Mouse (Mus musculus): ENCODE measurements around the gene Usb1.

The Usb1 gene

DNA sequence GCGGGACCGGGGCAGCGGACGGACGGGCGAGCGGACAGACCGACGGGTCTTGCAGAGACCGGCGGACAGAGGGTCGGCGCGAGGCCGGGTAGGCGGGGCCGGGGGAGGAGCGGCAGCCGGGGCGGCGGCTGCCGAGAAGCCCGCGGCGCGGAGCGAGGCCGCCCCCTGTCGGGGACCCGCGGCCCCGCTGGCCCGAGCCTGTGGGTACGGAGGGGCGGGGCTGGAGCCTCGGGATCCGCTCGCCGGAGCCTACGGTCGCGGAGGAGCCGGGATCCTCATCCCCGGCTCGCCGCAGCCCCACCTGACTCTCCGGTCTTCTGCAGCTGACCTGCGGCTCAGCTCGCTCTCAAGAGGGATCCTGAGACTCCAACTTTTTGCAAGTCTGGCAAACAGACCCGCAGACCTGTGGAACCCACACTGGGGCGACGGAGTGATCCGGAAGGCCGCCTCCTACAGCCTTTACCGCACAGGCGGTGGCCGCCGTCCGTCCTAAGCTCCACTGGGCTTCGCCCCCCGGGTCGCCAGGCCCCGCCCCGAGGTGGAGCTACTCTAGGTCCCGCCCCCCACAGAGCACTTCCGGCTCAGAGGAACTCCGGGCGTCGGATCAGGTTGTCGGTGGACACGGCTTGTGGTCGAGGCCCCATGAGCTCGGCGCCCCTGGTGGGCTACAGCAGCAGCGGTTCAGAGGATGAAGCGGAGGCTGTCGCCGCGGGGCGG, at the start of gene Usb1, which contains the start of gene Zfp319:
TSS of gene Usb1 (plus strand) at position 565 of the 717 bp plus-strand sequence.
TSS of gene Zfp319 (minus strand) at position 231 of the 717 bp plus-strand sequence.
- DNase-seq (ENCODE audit: extremely low spot score, low read depth, low spot score): peak; percentile 70

DNA sequence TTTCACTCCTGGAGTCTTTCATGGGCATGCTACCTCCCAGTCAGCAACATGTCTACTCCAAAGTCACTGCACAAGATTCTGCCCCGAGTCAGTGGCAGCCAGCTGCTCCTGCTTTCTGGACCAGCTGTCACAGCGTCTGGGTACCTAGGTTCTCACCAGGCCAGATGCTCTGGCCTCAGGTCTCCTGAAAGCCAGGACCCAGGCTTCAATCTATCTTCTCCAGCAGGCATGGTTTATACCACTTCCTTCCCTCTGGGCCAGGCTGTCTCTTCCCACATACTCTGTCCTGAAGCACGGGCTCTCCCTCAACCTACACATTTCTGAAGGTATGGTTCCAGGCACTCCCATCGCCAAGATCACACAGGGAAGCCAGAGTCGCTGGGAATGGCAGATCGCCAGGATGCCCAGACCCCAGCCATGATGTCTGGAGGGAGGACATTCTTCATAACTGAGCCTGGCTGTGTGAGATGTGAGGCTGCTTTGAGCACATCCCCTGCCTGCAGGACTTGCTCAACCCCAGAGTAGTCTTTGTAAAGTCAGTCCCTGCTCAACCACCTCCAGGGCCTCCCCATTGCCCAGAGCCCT, 42.9 kb upstream of the Usb1 start:
- DNase-seq (ENCODE audit: extremely low spot score, low read depth, low spot score): no peak

DNA sequence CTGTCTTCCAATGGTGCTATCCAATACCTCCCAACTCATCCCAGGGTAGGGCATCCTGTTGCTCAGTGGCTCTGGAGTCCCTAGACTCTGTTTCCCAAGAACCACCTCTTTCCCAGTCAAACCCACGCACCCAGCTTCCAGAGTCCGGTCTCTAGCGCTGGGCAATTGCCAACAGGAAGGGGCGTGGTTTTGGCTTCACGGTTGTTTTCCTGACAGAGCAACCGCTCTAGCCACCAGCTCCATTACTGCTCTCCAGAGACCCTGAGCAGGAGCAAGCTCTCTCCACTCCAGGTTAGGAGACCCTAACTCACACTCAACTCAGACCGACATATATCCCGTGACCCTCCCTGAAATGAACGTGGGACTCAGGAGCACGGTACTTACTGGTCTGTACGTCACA, 38.9 kb upstream of the Usb1 start:
- no peak for DNase-seq (ENCODE audit: extremely low spot score, low read depth, low spot score)

DNA sequence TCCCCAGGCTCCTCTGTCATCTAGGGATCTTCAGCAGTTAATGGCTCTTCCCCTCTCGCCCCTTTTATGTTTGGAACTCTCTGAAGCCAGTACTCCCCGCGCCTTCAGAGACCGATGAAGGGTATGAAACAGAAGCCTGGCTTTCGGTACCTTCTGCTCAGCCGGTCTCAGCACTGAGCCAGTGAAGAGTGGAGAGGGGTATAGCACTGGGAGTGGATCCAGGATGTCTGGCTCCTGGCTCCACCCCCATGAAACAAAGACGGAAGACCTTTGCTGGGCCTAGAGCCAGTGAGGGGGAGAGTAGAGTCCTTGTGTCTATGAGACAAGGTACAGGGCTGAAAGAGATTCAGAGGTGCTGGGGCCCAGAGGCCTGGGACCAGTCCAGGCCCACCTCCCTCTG, 38.2 kb upstream of the Usb1 start:
- no peak for DNase-seq (ENCODE audit: extremely low spot score, low read depth, low spot score)

DNA sequence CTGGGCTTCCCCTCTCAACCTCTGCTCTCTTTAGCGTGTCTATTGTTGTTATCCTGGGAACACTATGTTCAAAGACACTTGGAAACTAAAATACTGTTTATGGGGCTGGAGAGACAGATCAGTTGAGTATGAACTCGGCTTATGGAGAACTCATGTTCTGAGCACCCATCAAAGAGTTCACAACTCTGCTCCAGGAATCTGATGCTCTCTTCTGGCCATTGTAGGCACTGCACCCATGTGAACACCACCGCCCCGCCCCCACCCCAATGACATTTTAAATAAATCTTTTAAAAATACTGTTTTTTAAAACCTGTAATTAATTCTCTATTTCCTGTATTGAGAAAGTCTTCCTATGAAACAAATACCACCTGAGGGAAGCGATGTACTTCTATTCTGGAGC, 29.7 kb upstream of the Usb1 start:
- no peak for DNase-seq (ENCODE audit: extremely low spot score, low read depth, low spot score)

DNA sequence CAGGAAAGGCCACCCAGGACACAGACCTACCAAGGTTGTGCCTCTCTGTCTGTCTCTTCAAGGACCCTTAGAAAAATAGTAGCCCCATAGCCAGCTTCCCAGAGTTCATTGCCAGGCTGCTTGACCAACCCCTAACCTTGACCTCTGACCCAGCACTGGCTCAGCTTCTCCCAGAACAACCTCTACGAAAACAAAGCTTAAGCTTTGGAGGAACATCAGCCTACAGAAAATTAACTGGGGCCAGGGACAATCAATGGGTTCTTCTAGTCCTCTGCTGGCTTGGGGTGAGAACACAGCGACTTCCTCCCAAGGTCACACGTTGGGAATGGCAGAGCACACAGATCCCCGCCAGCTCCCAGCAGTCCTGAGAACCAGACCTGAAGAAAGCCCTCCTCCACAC, 26.6 kb upstream of the Usb1 start:
- no peak for DNase-seq (ENCODE audit: extremely low spot score, low read depth, low spot score)

DNA sequence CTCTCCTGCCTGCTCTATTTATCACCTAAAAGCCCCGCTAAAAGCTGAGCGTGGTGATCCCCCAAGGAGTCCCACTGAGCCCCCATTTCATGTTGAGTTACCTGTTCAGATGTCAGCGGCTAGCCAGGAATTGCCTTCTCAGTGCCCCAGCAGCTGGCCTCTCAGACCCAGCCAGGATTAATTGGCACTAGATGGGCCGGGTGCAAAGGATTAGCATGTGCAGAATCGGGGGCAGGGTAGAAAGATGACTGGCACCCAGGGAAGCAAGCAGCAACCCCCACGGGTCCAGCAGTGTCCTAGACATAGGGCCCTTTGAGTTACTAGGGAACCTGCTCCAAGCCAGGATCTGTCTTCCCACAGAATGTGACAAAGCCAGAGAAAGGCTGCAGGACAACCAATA, 25.7 kb upstream of the Usb1 start, which contains the start of gene Cngb1:
TSS of gene Cngb1 (minus strand) at position 155 of the 400 bp plus-strand sequence.
- DNase-seq (ENCODE audit: extremely low spot score, low read depth, low spot score): no peak

DNA sequence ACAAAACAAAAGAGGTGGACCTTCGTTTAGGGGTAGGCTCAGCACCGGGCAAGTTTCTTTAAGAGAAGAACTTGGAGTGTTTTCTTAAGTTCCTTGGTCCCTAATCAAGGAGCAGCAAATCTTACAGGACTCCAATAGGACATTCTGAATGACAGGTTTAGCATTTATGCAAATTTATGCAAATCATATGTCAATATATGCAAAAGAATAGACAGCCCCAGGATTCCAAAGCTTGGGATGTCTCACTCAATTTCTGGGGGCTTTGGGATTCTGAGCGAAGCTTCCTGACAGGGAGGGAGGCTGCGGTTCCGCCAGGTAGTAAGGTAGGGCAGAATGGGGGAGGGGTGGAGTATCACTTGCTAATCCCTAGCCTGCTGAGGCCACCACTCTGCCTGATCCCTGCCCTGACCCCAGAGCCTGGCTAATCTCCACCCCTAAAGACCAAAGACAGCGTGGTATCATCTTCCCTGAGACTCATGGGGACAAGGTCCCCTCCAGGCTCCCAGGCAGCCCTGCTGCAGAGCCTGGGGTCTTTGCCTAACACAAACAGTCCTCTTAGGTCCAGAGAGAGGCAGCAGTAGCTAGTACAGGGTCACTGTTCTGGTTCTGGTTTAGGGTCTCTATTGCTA, 21.6 kb upstream of the Usb1 start, which contains the start of gene Tepp:
TSS of gene Tepp (plus strand) at position 225 of the 629 bp plus-strand sequence.
- DNase-seq (ENCODE audit: extremely low spot score, low read depth, low spot score): no peak

DNA sequence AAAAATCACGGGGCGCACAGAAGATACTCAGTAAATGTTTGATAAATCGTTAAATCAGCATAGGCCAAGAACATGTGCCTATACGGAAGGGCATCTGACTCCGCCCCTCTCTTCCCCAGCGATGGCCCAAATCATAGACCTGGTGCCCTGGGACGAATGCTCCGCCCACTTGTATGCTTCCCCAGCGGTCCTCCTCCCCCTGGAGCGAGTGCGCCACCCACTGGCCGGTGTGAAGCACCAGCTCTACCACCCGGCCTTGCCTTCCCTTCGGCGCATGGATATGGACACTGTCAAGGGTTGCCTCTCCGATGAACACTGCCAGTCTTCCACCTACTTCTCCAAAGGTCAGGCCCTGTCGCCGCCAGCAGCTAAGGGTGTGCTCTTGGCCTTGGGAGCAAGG, 19.2 kb upstream of the Usb1 start:
- DNase-seq (ENCODE audit: extremely low spot score, low read depth, low spot score): no peak

DNA sequence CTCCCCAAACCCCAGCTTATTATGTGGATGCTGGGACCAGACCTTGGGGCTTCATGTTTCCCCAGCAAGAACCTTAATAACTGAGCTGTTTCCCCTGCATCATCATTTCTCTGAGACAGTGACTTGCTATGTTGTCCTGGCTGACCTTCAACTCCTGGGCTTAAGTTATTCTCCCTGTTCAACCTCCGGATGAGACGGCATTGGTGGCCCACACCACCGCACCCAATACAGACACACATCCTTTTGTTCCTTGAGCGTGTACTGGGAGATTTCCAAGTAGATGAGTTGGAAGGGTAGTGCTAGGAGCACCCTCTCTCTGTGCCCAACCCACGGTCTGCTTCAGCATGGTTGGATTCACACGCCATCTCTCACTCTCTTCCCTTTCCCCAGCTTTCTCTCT, 18.2 kb upstream of the Usb1 start:
- DNase-seq (ENCODE audit: extremely low spot score, low read depth, low spot score): no peak

DNA sequence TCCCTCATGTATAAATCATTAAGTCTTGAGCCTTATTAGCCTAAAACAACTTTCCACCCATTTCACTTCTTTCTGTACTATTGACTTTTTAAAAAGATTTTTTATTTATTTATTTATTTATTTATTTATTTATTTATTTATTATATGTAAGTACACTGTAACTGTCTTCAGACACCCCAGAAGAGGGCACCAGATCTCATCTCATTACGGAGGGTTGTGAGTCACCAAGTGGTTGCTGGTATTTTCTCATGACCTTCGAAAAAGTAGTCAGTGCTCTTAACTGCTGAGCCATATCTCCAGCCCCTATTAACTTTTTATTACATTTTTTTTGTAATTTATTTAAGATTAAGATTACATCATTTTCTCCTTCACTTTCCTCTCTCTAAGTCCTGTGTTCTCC, 17.4 kb upstream of the Usb1 start:
- no peak for DNase-seq (ENCODE audit: extremely low spot score, low read depth, low spot score)

DNA sequence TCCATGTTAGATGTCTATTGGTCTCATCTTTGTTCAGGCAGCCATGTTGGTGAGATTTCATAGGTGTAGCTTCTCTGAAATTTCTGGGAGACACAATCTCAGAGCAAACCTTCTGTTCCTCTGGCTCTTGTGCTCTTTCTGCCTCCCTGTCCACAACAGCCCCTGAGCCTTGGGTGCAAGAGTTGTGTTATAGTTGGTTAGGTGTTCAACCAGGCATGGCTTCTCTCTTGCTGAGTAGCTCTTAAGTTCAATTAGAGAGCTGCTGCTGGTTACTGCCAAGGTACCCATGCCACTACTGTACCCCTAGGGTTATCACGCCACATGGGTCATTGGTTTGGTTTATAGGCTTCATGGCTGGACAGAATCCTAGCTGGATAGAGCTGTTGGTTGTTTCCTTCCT, 16.7 kb upstream of the Usb1 start:
- no peak for DNase-seq (ENCODE audit: extremely low spot score, low read depth, low spot score)

DNA sequence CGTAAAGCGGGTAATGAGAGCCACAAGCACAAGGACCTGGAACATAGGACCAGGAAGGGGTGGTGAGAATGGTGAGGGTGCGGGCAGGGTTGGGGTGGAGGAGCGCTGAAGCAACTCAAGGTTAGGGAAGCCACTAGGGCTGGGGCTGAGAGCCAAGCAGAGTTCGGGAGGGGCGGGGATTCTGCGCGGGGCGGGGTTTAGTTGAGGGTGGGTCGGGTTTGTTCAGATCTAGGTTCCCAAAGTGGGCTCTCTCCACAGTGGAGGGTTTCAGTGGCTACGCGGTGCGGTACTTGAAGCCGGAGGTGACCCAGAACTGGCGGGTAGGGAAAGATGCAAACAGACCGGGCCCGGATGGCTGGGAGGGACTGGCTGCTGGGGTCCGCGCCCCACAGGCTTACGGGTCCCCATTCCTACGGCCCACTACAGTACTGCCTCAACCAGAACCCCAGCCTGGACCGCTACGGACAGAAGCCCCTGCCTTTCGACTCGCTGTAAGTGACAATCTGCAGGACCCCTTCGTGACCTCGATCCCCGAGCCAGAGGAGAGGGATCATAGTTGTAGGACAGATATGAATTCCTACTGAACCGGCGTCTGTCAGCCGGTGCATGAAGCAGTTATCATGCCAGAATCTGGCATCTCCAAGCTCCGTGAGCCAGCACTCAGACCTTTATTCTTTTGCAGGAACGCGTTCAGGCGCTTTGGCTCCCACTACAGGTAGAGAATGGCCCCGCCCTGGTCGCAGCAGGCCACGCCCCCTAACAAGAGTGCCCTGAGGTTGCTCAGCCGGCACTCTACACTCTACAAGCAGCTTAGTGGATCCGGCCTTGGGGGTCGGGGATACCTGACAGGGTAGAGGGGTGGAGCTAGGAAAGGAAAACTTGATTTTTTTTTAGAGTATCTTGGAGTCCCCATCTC, 11.6 kb upstream of the Usb1 start:
- DNase-seq (ENCODE audit: extremely low spot score, low read depth, low spot score): no peak

DNA sequence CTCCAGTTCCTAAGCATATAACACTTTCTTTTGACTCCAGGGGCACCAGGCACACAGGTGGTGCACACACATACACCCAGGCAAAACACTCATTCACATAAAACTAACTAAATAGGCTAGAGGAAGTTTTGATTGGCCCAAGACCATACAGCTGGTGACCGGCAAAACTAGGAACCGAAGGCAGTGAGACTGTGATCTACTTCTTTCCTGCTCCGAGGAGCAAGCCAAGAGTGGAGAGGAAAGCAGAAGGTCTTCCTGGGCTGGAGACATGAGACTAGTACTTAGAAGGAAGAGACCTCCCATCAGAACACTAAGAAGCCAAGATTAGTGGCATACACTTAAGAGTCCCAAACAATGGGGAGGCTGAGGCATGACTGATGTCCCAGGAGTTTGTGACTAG, 8.9 kb upstream of the Usb1 start:
- no peak for DNase-seq (ENCODE audit: extremely low spot score, low read depth, low spot score)

DNA sequence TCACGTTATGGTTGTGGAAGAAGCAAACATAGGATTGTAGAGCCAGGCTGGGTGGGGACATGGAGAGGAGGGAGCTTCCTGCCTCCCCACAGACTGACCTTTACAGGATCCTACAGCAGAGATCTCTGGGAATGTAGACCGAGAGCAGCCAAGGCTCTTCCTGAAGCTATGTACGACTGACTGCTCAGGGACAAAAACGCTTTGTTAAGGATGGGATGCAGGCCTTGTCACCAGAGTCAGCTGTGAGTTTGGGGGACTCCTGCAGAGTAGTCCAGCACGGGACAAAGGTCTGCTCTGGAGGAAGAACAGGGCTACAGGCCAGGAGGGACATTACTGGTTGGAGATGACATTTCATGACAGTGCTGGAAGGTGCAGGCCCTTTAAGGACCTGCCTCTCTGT, 7.4 kb upstream of the Usb1 start:
- DNase-seq (ENCODE audit: extremely low spot score, low read depth, low spot score): no peak

DNA sequence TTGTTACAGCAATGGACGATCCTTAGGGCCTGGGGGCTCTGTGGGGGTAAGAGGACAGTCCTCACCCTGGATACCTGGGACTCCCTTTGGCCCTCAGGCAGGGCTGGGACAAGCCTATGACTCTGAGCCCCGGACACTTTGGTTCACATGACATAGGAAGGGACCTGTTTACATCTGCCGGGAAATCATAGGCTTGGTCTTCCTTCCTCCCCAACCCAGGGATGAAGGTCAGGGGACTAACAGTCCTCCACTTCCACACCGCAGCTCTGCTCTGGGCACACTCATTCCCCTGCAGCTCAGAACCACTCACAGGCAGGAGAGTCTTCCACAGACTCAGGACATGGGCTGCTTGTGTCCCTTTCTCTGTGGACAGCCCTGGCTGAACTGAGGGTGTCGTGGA, 5.3 kb upstream of the Usb1 start:
- no peak for DNase-seq (ENCODE audit: extremely low spot score, low read depth, low spot score)

DNA sequence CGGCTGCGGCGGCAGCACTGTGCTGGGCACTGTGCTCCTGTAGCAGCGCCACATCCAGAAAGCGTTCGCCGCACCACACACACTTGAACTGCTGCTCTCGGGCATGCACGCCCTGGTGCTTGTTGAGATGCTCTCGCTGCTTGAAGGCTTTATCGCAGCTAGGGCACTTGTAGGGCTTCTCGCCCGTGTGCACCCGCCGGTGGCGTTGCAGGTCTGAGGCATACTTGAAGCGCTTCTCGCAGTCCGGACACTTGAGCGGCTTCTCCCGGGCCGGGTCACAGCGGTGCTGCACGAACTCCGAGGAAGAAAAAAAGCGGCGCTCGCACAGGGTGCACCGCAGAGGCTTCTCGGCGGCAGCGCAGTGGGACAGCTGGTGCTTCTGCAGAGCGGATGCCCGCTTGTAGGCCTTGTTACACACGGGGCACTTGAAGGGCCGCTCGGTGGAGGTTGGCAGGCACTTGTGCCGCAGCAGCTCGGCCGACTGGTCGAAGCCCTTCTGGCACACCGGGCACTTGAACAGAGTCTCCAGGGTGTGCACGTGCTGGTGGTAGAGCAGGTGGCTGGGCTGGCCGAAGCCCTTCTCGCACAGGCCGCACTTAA, 4.1 kb upstream of the Usb1 start:
- DNase-seq (ENCODE audit: extremely low spot score, low read depth, low spot score): no peak

DNA sequence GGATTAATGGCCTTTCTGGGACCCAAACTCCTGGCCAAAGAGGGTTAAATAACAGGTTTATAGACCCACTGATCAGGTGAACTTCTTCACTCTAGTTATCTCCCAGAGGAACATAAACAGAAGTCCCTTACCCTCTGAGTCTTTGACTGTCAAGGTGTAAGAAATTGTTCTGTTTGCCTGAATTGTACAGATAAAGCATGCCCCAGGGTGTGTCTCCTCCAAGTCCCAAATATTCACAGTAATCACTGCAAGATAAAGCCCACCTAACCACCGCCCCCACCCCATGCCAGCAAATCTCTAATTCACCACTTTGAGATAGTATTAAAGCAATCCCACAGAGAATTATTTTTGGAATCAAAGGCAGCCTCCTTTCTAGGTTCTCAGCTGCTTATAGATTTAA, 1.7 kb upstream of the Usb1 start:
- DNase-seq (ENCODE audit: extremely low spot score, low read depth, low spot score): no peak

DNA sequence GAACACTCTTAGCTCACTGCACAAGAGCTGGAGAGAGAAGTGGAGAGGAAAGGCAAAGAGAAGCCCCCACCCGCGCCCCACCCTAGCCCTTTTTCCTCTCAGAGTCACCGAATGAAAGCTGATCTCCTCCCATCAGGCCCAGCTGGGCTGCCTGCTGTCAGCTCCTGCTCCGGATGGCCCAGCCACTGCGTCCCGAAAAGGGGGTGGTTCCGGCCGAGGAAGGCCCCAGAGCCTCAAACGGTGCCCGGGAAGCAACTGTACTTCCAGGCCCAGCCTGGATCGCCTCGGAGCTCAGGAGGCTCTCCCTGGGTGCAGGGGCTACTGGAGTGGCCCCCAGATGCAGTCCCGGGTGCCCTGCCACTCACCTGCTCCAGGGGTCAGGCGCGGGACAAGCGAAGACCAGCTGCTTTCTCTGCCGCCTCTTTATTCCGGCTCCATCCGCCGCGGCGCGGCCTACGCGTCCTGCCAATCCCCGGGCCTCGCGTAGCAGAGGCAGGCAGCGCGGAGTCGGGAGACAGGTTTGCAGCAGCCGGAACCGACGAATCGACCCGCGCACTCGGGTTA, 846 bp upstream of the Usb1 start:
- DNase-seq (ENCODE audit: extremely low spot score, low read depth, low spot score): peak; percentile 18

DNA sequence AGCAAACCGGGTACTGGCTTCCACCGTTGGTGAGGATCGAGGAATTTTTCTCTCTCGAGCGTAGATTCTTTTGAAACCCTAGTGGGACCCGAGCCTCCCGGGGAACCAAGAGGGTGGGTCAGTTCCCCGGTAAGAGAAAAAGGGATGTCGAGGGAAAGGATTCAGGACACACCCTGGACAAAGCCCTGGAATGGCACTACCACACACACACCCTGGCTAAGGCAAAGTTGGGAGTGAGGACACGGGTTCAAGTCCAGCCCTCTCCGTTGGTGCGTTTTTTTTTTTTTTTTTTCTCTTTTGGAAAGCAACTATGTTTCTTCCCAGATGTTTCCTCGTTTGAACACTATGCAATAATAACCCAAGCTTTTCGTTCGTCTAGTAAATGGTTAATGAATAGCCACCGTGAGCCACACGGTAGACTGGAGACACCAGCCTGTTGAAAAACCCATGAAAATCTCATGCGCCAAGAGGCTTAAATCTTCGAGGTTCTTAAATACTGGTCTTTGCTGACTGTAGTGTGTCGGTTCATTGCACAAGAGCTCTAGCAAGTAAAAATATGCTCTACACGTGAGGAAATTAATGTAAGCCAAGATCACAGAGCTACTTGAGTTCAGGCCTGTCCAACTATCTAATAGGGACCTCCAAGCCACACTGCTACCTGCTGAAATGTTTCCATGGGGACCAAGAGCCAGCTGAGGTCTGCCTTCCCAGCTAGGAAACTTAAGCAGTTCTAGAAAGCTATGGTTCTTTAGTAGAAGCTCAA, 534 bp downstream of the Usb1 start:
- no peak for DNase-seq (ENCODE audit: extremely low spot score, low read depth, low spot score)
